In the genomic region with DNA sequence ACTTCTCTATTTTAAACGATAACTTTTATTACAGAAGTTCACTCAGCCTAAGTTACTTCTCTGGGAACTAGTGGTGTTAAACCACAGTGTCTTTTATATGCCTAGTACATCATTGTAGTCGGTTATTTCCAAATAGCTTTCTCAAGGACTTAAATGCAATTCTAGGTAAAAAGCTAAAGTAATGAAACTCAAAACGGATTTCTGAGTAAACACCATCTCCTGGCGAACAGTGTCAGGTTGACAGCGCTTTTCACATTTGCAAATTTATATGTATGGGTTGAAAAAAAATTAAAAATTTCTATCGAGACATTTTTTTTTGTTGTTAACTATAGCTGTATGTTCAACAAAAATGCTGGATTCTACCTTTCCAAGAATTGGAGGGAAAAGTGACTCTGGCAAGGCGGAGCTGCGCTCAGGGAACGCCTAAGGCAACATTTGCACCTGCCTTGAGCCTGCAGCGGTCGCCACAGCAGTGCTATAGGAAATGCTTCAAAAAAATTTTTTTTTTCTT, we compare ENCODE assay signal across 8 mouse cellular contexts. TPM values are rescaled to one million over a fixed set of nuclear protein-coding genes. Genes with fewer than 3 reads are reported as not detected.
DNase-seq lines count a peak whose midpoint lies in the region; ATAC-seq lines count a peak whose summit lies in the region.

No protein-coding gene starts in this region.

- H3K4me2 ChIP-seq in forebrain, embryonic 16.5 days (ENCODE audit: low read length), result peak overlapping the region; percentile 83
- H3K4me2 ChIP-seq in midbrain, embryonic 14.5 days (ENCODE audit: low read length), result peak overlapping the region; percentile 84

- H3K4me1 ChIP-seq in brown adipose tissue, adult 24 weeks (ENCODE audit: control insufficient read depth, insufficient read depth, insufficient read length, low read length), result peaks cover 3% of the 10 kb centered on the region
- peaks cover 10% of the 10 kb centered on the region for H3K4me1 ChIP-seq in forebrain, embryonic 16.5 days (replicated peaks; ENCODE audit: control insufficient read depth, insufficient read depth, low read length)
- H3K4me1 ChIP-seq in limb, embryonic 10.5 days, result peaks cover 16% of the 10 kb centered on the region
- H3K4me1 ChIP-seq in midbrain, embryonic 14.5 days (ENCODE audit: control insufficient read depth, insufficient read depth, low read length), result peaks cover 18% of the 10 kb centered on the region

- H3K36me3 ChIP-seq in forebrain, embryonic 16.5 days (ENCODE audit: control insufficient read depth, insufficient read depth), result no peaks in the 10 kb centered on the region
- H3K36me3 ChIP-seq in limb, embryonic 10.5 days, result no peaks in the 10 kb centered on the region
- no peaks in the 10 kb centered on the region for H3K36me3 ChIP-seq in midbrain, embryonic 14.5 days (ENCODE audit: control insufficient read depth, insufficient read depth, low read length)

- DNase-seq in right cerebral cortex, postnatal 10 days (ENCODE audit: low spot score in 2 of 2), result peak; percentile 40 to 49
- no peak for DNase-seq in right cerebral cortex, postnatal 36 days (ENCODE audit: low spot score in 2 of 2)
- DNase-seq in limb, embryonic 10.5 days (ENCODE audit: low spot score), result peak; percentile 41
- DNase-seq in midbrain, embryonic 14.5 days, result peak; percentile 14
- no peak for DNase-seq in layer of hippocampus, postnatal 25 days (ENCODE audit: extremely low spot score in 1 of 2, low spot score in 1 of 2)
- DNase-seq in adrenal gland, postnatal 25 days, result no peak

- H3K9ac ChIP-seq in forebrain, embryonic 16.5 days (replicated peaks; ENCODE audit: low read depth, low read length), result peak overlapping the region; percentile 61
- H3K9ac ChIP-seq in midbrain, embryonic 14.5 days (replicated peaks; ENCODE audit: low read length), result peak overlapping the region; percentile 49

- H3K27me3 ChIP-seq in forebrain, embryonic 16.5 days (replicated peaks; ENCODE audit: control insufficient read depth, insufficient read depth, low read length), result no peaks in the 10 kb centered on the region
- H3K27me3 ChIP-seq in limb, embryonic 10.5 days (ENCODE audit: low read depth, poor library complexity, severe bottlenecking), result no peaks in the 10 kb centered on the region
- no peaks in the 10 kb centered on the region for H3K27me3 ChIP-seq in midbrain, embryonic 14.5 days (ENCODE audit: control insufficient read depth, insufficient read depth, low read length)

- peak; percentile 3; the same call in 1 of the 2 replicates for ATAC-seq in forebrain, embryonic 16.5 days
- 0 out of 2 replicates have a peak, but pooled peaks have one; percentile 1 for ATAC-seq in midbrain, embryonic 14.5 days (ENCODE audit: low FRiP score, low TSS enrichment)

- WGBS in forebrain, embryonic 16.5 days, result 3% methylated on average over 11 of the region's 11 CpGs
- WGBS in limb, embryonic 10.5 days, result 13% methylated on average over 11 of the region's 11 CpGs
- WGBS in midbrain, embryonic 14.5 days, result 9% methylated on average over 11 of the region's 11 CpGs

- peak overlapping the region; percentile 44 for H3K27ac ChIP-seq in brown adipose tissue, adult 24 weeks (replicated peaks; ENCODE audit: low read depth, low read length)
- peak overlapping the region; percentile 92 for H3K27ac ChIP-seq in forebrain, embryonic 16.5 days (ENCODE audit: low read length)
- peak overlapping the region; percentile 96 for H3K27ac ChIP-seq in limb, embryonic 10.5 days
- peak overlapping the region; percentile 95 for H3K27ac ChIP-seq in midbrain, embryonic 14.5 days (replicated peaks; ENCODE audit: low read depth, low read length)

- peak overlapping the region; percentile 100 for H3K4me3 ChIP-seq in brown adipose tissue, adult 24 weeks (ENCODE audit: insufficient read depth, low read depth, low read length)
- H3K4me3 ChIP-seq in forebrain, embryonic 16.5 days (replicated peaks; ENCODE audit: low read length), result peak overlapping the region; percentile 89
- H3K4me3 ChIP-seq in limb, embryonic 10.5 days, result peak overlapping the region; percentile 83
- peak overlapping the region; percentile 95 for H3K4me3 ChIP-seq in midbrain, embryonic 14.5 days (replicated peaks; ENCODE audit: low read depth, low read length)

- H3K9me3 ChIP-seq in forebrain, embryonic 16.5 days (ENCODE audit: control insufficient read depth, low read length), result no peaks in the 10 kb centered on the region
- no peaks in the 10 kb centered on the region for H3K9me3 ChIP-seq in limb, embryonic 10.5 days (replicated peaks)
- no peaks in the 10 kb centered on the region for H3K9me3 ChIP-seq in midbrain, embryonic 14.5 days (ENCODE audit: control insufficient read depth, low read length)

RNA-seq across cellular contexts. Expression of a gene that starts 0.4 kb away (rescaled TPM):
- 6.4 and 7.6 TPM in 2 replicates for polyA plus RNA-seq in brown adipose tissue, adult 24 weeks (2012; ENCODE audit: insufficient read depth, insufficient read length, missing spikeins)
- polyA plus RNA-seq in forebrain, embryonic 16.5 days (2015; fragmentation: Nextera tagmentation; extraction: Ambion mirVana), result 21.1 and 23.4 TPM in 2 replicates
- 12.6 and 15.1 TPM in 2 replicates for polyA plus RNA-seq in limb, embryonic 10.5 days (2016; fragmentation: Nextera tagmentation; extraction: Ambion mirVana)
- 29.3 and 29.5 TPM in 2 replicates for polyA plus RNA-seq in midbrain, embryonic 14.5 days (2014; fragmentation: Nextera tagmentation; extraction: Ambion mirVana)
- total RNA-seq in layer of hippocampus, postnatal 25 days (2021), result 10 to 100 TPM; 20.0 to 20.3 TPM
- total RNA-seq in adrenal gland, postnatal 25 days (2021), result 17.7 and 20.2 TPM in 2 replicates

RNA-seq across cellular contexts. Expression of a gene that starts 53.9 kb away (rescaled TPM):
- polyA plus RNA-seq in brown adipose tissue, adult 24 weeks (2012; ENCODE audit: insufficient read depth, insufficient read length, missing spikeins), result 0.67 and 1.9 TPM in 2 replicates
- 0.10 and 0.24 TPM in 2 replicates for polyA plus RNA-seq in forebrain, embryonic 16.5 days (2015; fragmentation: Nextera tagmentation; extraction: Ambion mirVana)
- 0.28 TPM in 1 of 2 replicates, not detected in the other for polyA plus RNA-seq in limb, embryonic 10.5 days (2016; fragmentation: Nextera tagmentation; extraction: Ambion mirVana)
- polyA plus RNA-seq in midbrain, embryonic 14.5 days (2014; fragmentation: Nextera tagmentation; extraction: Ambion mirVana), result 0.26 TPM in 2 replicates
- under 1 TPM; 0.91 to 0.96 TPM for total RNA-seq in layer of hippocampus, postnatal 25 days (2021)
- total RNA-seq in adrenal gland, postnatal 25 days (2021), result 1.1 TPM in 1 of 2 replicates, not detected in the other

RNA-seq across cellular contexts. Expression of a gene that starts 54.4 kb away (rescaled TPM):
- 5.4 and 7.1 TPM in 2 replicates for polyA plus RNA-seq in brown adipose tissue, adult 24 weeks (2012; ENCODE audit: insufficient read depth, insufficient read length, missing spikeins)
- polyA plus RNA-seq in forebrain, embryonic 16.5 days (2015; fragmentation: Nextera tagmentation; extraction: Ambion mirVana), result 26.0 and 30.3 TPM in 2 replicates
- 28.7 and 33.3 TPM in 2 replicates for polyA plus RNA-seq in limb, embryonic 10.5 days (2016; fragmentation: Nextera tagmentation; extraction: Ambion mirVana)
- 24.7 and 35.9 TPM in 2 replicates for polyA plus RNA-seq in midbrain, embryonic 14.5 days (2014; fragmentation: Nextera tagmentation; extraction: Ambion mirVana)
- total RNA-seq in layer of hippocampus, postnatal 25 days (2021), result 10 to 100 TPM; 38.7 to 46.7 TPM
- total RNA-seq in adrenal gland, postnatal 25 days (2021), result 19.6 and 21.9 TPM in 2 replicates

Comparison
In these comparisons a context has a peak if more than half of its experiments do, and no peak if none do; other contexts are left out.
1. DNase-seq: peak in right cerebral cortex, postnatal 10 days (2 of 2), limb, embryonic 10.5 days (single experiment) and midbrain, embryonic 14.5 days (single experiment); none in right cerebral cortex, postnatal 36 days (0 of 2), layer of hippocampus, postnatal 25 days (0 of 2) and adrenal gland, postnatal 25 days (single experiment).
2. H3K27ac ChIP-seq: peak in every context shown above with its lines; median percentile 96 in limb, embryonic 10.5 days; 95 in midbrain, embryonic 14.5 days; 92 in forebrain, embryonic 16.5 days; 44 in brown adipose tissue, adult 24 weeks.
3. Peak in every context shown above with its lines, with median percentiles within 50 percentile points of each other: H3K4me3 ChIP-seq.